Mouse (Mus musculus) heart, postnatal 14 days (tissue): ENCODE data around the gene Gm14434. TPM values are rescaled to one million over a fixed set of nuclear protein-coding genes. Genes with fewer than 3 reads are reported as not detected.
"Not testable (repeated sequence)": the region's sequence is repeated elsewhere in the genome, so short reads cannot be mapped to it uniquely, and the experiment has no call there.

Experiments used
- DNase-seq, 2 experiments: peaks; one replicate each; pipeline ENCODE4 v3.0.0; 2021 to 2022
- intact Hi-C: fragments of 180-260 bp; cut with DNase I; formaldehyde crosslinking; loops from one replicate; pipeline ENCODE4 v1.15.1; 2025
- long read RNA-seq, 2 experiments: library from polyadenylated mRNA; stranded (forward); transcript quantifications; one replicate each; pipeline ENCODE4 v2.0.0; 2021
- total RNA-seq, 2 experiments: library from RNA; stranded (reverse); gene quantifications; 2 replicates each; pipeline ENCODE4 v1.2.3; 2021

Gene Gm14434
- not detected for total RNA-seq
- long read RNA-seq, experiment 1, partial matches to known transcripts: 0 of 1 reads
- long read RNA-seq, experiment 1, other reads (novel, unspliced or antisense): 1 of 1 reads
- long read RNA-seq, experiment 2, partial matches to known transcripts: 0 of 2 reads
- long read RNA-seq, experiment 2, other reads (novel, unspliced or antisense): 2 of 2 reads

GRCm38 (mm10) chr2:176486683-176487082 lies at the start of gene Gm14434:
TSS of gene Gm14434 (minus strand) at chr2:176486783.
- intact Hi-C loops, DNase-seq: not testable (repeated sequence)

- intact Hi-C loops, DNase-seq: not testable (repeated sequence)
These were observed 34.2 kb upstream of the Gm14434 start, which contains the start of gene Zfp967 for GRCm38 (mm10) chr2:176520756-176521155. TSS of gene Zfp967 (plus strand) at chr2:176521056.

- intact Hi-C loops, DNase-seq: not testable (repeated sequence)
These were observed 63.3 kb downstream of the Gm14434 start, which contains the start of gene Gm14435 for GRCm38 (mm10) chr2:176423294-176423693. TSS of gene Gm14435 (plus strand) at chr2:176423594.

Other genes with a start within 250 kb of the Gm14434 start
- gene Gm11009, start 167.3 kb downstream of the Gm14434 start, total RNA-seq: not detected
- 10 to 100 TPM; 18.7 to 19.1 TPM for gene Gm14435, start 63.2 kb downstream of the Gm14434 start, total RNA-seq
- not detected for gene Zfp967, start 34.3 kb upstream of the Gm14434 start, total RNA-seq
- 1 to 10 TPM in 1 of 2 experiments, under 1 TPM in 1; 0.93 to 2.6 TPM for gene Gm14308, start 149.6 kb upstream of the Gm14434 start, total RNA-seq
- gene Zfp973, start 183.7 kb upstream of the Gm14434 start, total RNA-seq: 10 to 100 TPM; 12.7 to 13.5 TPM
- 1 to 10 TPM; 6.7 to 7.2 TPM for gene Gm14305, start 221.5 kb upstream of the Gm14434 start, total RNA-seq